Mouse (Mus musculus): ENCODE measurements around the gene Krt78. TPM values are rescaled to one million over a fixed set of nuclear protein-coding genes. Genes with fewer than 3 reads are reported as not detected.

Krt78 gene
- polyA plus RNA-seq, 2 experiments from 2014 or later = not detected

Other genes with a start within 250 kb of the Krt78 start
- not detected for gene Krt5, start 241.4 kb downstream of the Krt78 start, polyA plus RNA-seq (2017; shearing (Covaris generic))
- gene Krt71, start 211.2 kb downstream of the Krt78 start, polyA plus RNA-seq (2017; shearing (Covaris generic)) = not detected
- not detected for gene Krt72, start 167.8 kb downstream of the Krt78 start, polyA plus RNA-seq (2017; shearing (Covaris generic))
- gene Krt73, start 151.9 kb downstream of the Krt78 start, polyA plus RNA-seq (2017; shearing (Covaris generic)) = not detected
- not detected for gene Krt2, start 136.1 kb downstream of the Krt78 start, polyA plus RNA-seq (2017; shearing (Covaris generic))
- gene Krt1, start 103.5 kb downstream of the Krt78 start, polyA plus RNA-seq (2017; shearing (Covaris generic)) = not detected
- gene Krt77, start 84.6 kb downstream of the Krt78 start, polyA plus RNA-seq (2017; shearing (Covaris generic)) = not detected
- gene Krt76, start 61.4 kb downstream of the Krt78 start, polyA plus RNA-seq (2017; shearing (Covaris generic)) = not detected
- gene Krt4, start 29.6 kb downstream of the Krt78 start, polyA plus RNA-seq (2017; shearing (Covaris generic)) = not detected
- not detected for gene Krt79, start 14.0 kb downstream of the Krt78 start, polyA plus RNA-seq (2017; shearing (Covaris generic))
- under 1 TPM in 1 of 2 experiments, not detected in 1; 0.30 TPM for gene Krt8, start 50.2 kb upstream of the Krt78 start, polyA plus RNA-seq (2017; shearing (Covaris generic))
- gene Krt18, start 73.9 kb upstream of the Krt78 start, polyA plus RNA-seq (2017; shearing (Covaris generic)) = under 1 TPM; 0.44 to 0.97 TPM
- 100 to 1,000 TPM; 123 to 189 TPM for gene Eif4b, start 119.5 kb upstream of the Krt78 start, polyA plus RNA-seq (2017; shearing (Covaris generic))
- gene Tns2, start 146.1 kb upstream of the Krt78 start, polyA plus RNA-seq (2017; shearing (Covaris generic)) = 1 to 10 TPM; 1.1 to 2.3 TPM
- 10 to 100 TPM; 28.8 to 65.3 TPM for gene Spryd3, start 181.9 kb upstream of the Krt78 start, polyA plus RNA-seq (2017; shearing (Covaris generic))
- under 1 TPM in 1 of 2 experiments, not detected in 1; 0.60 TPM for gene Igfbp6, start 190.1 kb upstream of the Krt78 start, polyA plus RNA-seq (2017; shearing (Covaris generic))
- gene Soat2, start 196.2 kb upstream of the Krt78 start, polyA plus RNA-seq (2017; shearing (Covaris generic)) = 1 to 10 TPM in 1 of 2 experiments, under 1 TPM in 1; 0.69 to 1.0 TPM
- gene Zfp740, start 249.0 kb upstream of the Krt78 start, polyA plus RNA-seq (2017; shearing (Covaris generic)) = 10 to 100 TPM; 27.6 to 28.2 TPM